Mouse (Mus musculus): ENCODE measurements at regions not wholly inside any gene's neighbourhood (a gene's known extent, or its start where the extent isn't known, plus 50 kb on each side); places are given as distances from the start of the nearest gene placed in this dataset.

DNA sequence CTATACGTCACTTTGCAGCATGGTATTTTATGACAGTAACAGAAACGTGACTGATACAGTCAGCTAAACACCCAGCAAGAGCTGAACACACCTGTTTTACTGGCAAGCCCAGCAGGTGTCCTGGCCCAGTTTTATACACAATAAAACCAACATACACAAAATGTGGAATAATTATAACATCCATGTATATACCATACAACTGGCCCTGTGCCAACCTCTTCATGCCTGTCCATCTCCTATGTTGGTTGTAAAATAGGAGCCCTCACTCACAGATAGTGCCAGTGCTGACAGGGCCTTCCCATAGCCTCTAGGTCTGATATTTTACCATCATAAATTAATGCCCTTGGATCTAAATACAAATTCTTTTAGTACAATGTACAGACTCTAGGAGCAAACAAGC lies 68.6 kb upstream of the Lmcd1 start:
- Histone ChIP-seq H3K27ac (no peak overlapping the region), H3K9ac (ENCODE audit: low read depth, low read length) (no peak overlapping the region), H3K4me3 (no peak overlapping the region), H3K27me3 (ENCODE audit: control insufficient read depth, insufficient read depth, low read length) (no peaks in the 10 kb centered on the region), H3K79me2 (replicated peaks; ENCODE audit: control insufficient read depth, insufficient read depth, low read length) (no peaks in the 10 kb centered on the region), H3K36me3 (ENCODE audit: control insufficient read depth, insufficient read depth, low read length) (no peaks in the 10 kb centered on the region), H3K4me1 (ENCODE audit: control insufficient read depth, insufficient read depth, low read length) (peaks cover 2% of the 10 kb centered on the region; the same call in 1 of the 2 replicates)
- TF ChIP-seq CTCF (IDR thresholded peaks at IDR 0.05) (no peak), EP300 (IDR thresholded peaks at IDR 0.05; ENCODE audit: insufficient read depth, low read depth, low read length) (no peak), POLR2A (IDR thresholded peaks at IDR 0.05; ENCODE audit: insufficient read depth, low read depth, low read length) (no peak)
- no peak for DNase-seq
- WGBS = 82% methylated on average over 2 of the region's 2 CpGs
- intact Hi-C loops (cut with DNase I) = loop anchor here (5.0 kb wide), 2 partner anchors 277 to 797 kb away; no protein-coding TSS in a partner anchor

DNA sequence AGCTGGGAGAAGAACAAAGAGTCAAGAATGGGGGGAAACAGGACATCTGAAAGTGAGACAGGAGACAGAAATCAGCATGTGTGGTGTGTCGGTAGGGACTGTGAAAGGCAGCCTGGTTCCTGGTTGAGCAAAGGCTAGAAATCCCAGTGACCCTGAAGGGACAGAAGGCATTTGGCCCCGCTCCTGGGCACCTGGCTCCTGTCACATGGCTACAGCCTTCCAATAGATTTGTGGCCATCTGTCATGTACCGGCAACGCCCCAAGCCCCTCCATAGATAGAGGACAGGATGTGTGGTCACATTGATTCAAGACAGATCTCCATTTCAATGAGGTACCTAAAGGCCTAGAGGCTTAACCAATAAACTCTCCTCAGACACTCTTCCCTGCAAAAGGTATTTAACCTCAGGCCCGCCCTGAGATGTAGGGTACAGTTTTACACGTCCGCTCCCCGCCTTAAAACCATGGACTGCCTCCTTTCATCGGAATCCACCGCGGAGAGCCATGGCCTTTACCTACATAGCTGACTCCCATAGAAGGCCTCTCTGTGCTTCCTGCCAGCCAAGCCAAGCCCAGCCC lies 68.0 kb upstream of the Lmcd1 start:
- H3K36me3 ChIP-seq (ENCODE audit: control insufficient read depth, insufficient read depth, low read length) = no peaks in the 10 kb centered on the region
- H3K27ac ChIP-seq = no peak overlapping the region
- H3K79me2 ChIP-seq (replicated peaks; ENCODE audit: control insufficient read depth, insufficient read depth, low read length) = no peaks in the 10 kb centered on the region
- no peaks in the 10 kb centered on the region for H3K27me3 ChIP-seq (ENCODE audit: control insufficient read depth, insufficient read depth, low read length)
- intact Hi-C loops (cut with DNase I) = loop anchor here (5.0 kb wide), 2 partner anchors 277 to 797 kb away; no protein-coding TSS in a partner anchor
- H3K4me1 ChIP-seq (ENCODE audit: control insufficient read depth, insufficient read depth, low read length) = peaks cover 2% of the 10 kb centered on the region; the same call in 1 of the 2 replicates
- no peak for TF ChIP-seq CTCF (IDR thresholded peaks at IDR 0.05)
- no peak for TF ChIP-seq POLR2A (IDR thresholded peaks at IDR 0.05; ENCODE audit: insufficient read depth, low read depth, low read length)
- TF ChIP-seq EP300 (IDR thresholded peaks at IDR 0.05; ENCODE audit: insufficient read depth, low read depth, low read length) = no peak
- H3K4me3 ChIP-seq = no peak overlapping the region
- 88% methylated on average over 11 of the region's 11 CpGs for WGBS
- no peak overlapping the region for H3K9ac ChIP-seq (ENCODE audit: low read depth, low read length)
- no peak for DNase-seq

GRCm38 (mm10) chr6:112207229-112207628 lies 66.3 kb upstream of the Lmcd1 start:
- 8% methylated on average over 5 of the region's 5 CpGs for WGBS
- Histone ChIP-seq H3K79me2 (replicated peaks; ENCODE audit: control insufficient read depth, insufficient read depth, low read length) (no peaks in the 10 kb centered on the region), H3K27ac (no peak overlapping the region), H3K27me3 (ENCODE audit: control insufficient read depth, insufficient read depth, low read length) (no peaks in the 10 kb centered on the region), H3K4me3 (no peak overlapping the region), H3K9ac (ENCODE audit: low read depth, low read length) (no peak overlapping the region), H3K36me3 (ENCODE audit: control insufficient read depth, insufficient read depth, low read length) (no peaks in the 10 kb centered on the region), H3K4me1 (ENCODE audit: control insufficient read depth, insufficient read depth, low read length) (peaks cover 4% of the 10 kb centered on the region; the same call in 1 of the 2 replicates)
- intact Hi-C loops (cut with DNase I) = loop anchor here (1.0 to 5.0 kb wide), 3 partner anchors 155 to 795 kb away; no protein-coding TSS in a partner anchor
- DNase-seq = no peak
- TF ChIP-seq CTCF (IDR thresholded peaks at IDR 0.05) (peak; percentile 95), EP300 (IDR thresholded peaks at IDR 0.05; ENCODE audit: insufficient read depth, low read depth, low read length) (no peak)

GRCm38 (mm10) chr6:112210238-112210950 lies 63.2 kb upstream of the Lmcd1 start:
- WGBS = 24% methylated on average over 8 of the region's 8 CpGs
- no peaks in the 10 kb centered on the region for H3K79me2 ChIP-seq (replicated peaks; ENCODE audit: control insufficient read depth, insufficient read depth, low read length)
- H3K36me3 ChIP-seq (ENCODE audit: control insufficient read depth, insufficient read depth, low read length) = no peaks in the 10 kb centered on the region
- H3K9ac ChIP-seq (ENCODE audit: low read depth, low read length) = no peak overlapping the region
- no peak overlapping the region for H3K4me3 ChIP-seq
- peak overlapping the region; percentile 66 for H3K27ac ChIP-seq
- TF ChIP-seq EP300 (IDR thresholded peaks at IDR 0.05; ENCODE audit: insufficient read depth, low read depth, low read length) = 0 out of 2 replicates have a peak, but pooled peaks have one; percentile 50
- TF ChIP-seq CTCF (IDR thresholded peaks at IDR 0.05) = no peak
- DNase-seq = peak; percentile 55 to 73
- peaks cover 5% of the 10 kb centered on the region; the same call in 1 of the 2 replicates for H3K4me1 ChIP-seq (ENCODE audit: control insufficient read depth, insufficient read depth, low read length)
- intact Hi-C loops (cut with DNase I) = loop anchor here (2.0 to 5.0 kb wide), 3 partner anchors 62 to 94 kb away; partner anchors contain the start of gene Lmcd1
- H3K27me3 ChIP-seq (ENCODE audit: control insufficient read depth, insufficient read depth, low read length) = no peaks in the 10 kb centered on the region

DNA sequence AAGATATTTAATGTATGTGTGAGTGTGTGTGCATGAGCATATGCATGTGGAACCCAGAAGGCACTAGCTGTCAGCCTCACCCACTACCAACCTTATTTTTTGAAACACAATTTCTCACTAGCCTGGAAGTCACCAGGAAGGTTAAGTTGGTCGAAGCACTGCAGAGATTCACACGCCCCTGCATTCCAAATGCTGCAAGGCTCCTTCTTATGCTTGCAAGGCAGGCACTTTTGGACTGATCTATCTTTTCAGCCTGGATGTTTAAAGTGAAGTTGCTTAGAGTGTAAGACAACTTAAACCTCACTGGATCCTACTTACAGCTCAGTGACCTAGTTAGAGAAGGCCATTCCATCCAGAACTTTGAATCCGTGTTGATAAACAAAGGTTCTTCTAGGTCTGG lies 56.7 kb upstream of the Lmcd1 start:
- Histone ChIP-seq H3K4me1 (ENCODE audit: control insufficient read depth, insufficient read depth, low read length) (peaks cover 3% of the 10 kb centered on the region; the same call in 1 of the 2 replicates), H3K36me3 (ENCODE audit: control insufficient read depth, insufficient read depth, low read length) (no peaks in the 10 kb centered on the region), H3K9ac (ENCODE audit: low read depth, low read length) (no peak overlapping the region), H3K4me3 (no peak overlapping the region), H3K27me3 (ENCODE audit: control insufficient read depth, insufficient read depth, low read length) (no peaks in the 10 kb centered on the region), H3K79me2 (replicated peaks; ENCODE audit: control insufficient read depth, insufficient read depth, low read length) (no peaks in the 10 kb centered on the region), H3K27ac (no peak overlapping the region)
- TF ChIP-seq CTCF (IDR thresholded peaks at IDR 0.05) (no peak), POLR2A (IDR thresholded peaks at IDR 0.05; ENCODE audit: insufficient read depth, low read depth, low read length) (no peak), EP300 (IDR thresholded peaks at IDR 0.05; ENCODE audit: insufficient read depth, low read depth, low read length) (no peak)
- intact Hi-C loops (cut with DNase I) = no loop called here
- 89% methylated on average over 3 of the region's 3 CpGs for WGBS
- DNase-seq = no peak

GRCm38 (mm10) chr6:112218248-112218647 lies 55.3 kb upstream of the Lmcd1 start:
- H3K4me3 ChIP-seq = no peak overlapping the region
- TF ChIP-seq CTCF (IDR thresholded peaks at IDR 0.05) (no peak), POLR2A (IDR thresholded peaks at IDR 0.05; ENCODE audit: insufficient read depth, low read depth, low read length) (no peak), EP300 (IDR thresholded peaks at IDR 0.05; ENCODE audit: insufficient read depth, low read depth, low read length) (no peak)

More at GRCm38 (mm10) chr6:112218248-112218647, 55.3 kb upstream of the Lmcd1 start:
- H3K27ac ChIP-seq = no peak overlapping the region
- WGBS = 79% methylated on average over 1 of the region's 1 CpGs
- no peak overlapping the region for H3K9ac ChIP-seq (ENCODE audit: low read depth, low read length)
- H3K36me3 ChIP-seq (ENCODE audit: control insufficient read depth, insufficient read depth, low read length) = no peaks in the 10 kb centered on the region
- no peaks in the 10 kb centered on the region for H3K27me3 ChIP-seq (ENCODE audit: control insufficient read depth, insufficient read depth, low read length)
- intact Hi-C loops (cut with DNase I) = no loop called here
- H3K79me2 ChIP-seq (replicated peaks; ENCODE audit: control insufficient read depth, insufficient read depth, low read length) = no peaks in the 10 kb centered on the region
- peaks cover 1% of the 10 kb centered on the region; the same call in 1 of the 2 replicates for H3K4me1 ChIP-seq (ENCODE audit: control insufficient read depth, insufficient read depth, low read length)
- DNase-seq = no peak

Measured in heart, adult 2 months (tissue).